Mouse (Mus musculus) gastrocnemius, postnatal 25 days (tissue): ENCODE results near the gene Gpr83. TPM values are rescaled to one million over a fixed set of nuclear protein-coding genes. Genes with fewer than 3 reads are reported as not detected.

Source experiments
- DNase-seq: peaks from one replicate; pipeline ENCODE4 v3.0.0; 2022
- total RNA-seq, 2 experiments: library from RNA; stranded (reverse); gene quantifications; 1 replicate in 1 of 2; 2 replicates in 1 of 2; pipeline ENCODE4 v1.2.3; 2021

Gpr83 gene
- total RNA-seq, 2 experiments from 2014 or later: not detected

DNA sequence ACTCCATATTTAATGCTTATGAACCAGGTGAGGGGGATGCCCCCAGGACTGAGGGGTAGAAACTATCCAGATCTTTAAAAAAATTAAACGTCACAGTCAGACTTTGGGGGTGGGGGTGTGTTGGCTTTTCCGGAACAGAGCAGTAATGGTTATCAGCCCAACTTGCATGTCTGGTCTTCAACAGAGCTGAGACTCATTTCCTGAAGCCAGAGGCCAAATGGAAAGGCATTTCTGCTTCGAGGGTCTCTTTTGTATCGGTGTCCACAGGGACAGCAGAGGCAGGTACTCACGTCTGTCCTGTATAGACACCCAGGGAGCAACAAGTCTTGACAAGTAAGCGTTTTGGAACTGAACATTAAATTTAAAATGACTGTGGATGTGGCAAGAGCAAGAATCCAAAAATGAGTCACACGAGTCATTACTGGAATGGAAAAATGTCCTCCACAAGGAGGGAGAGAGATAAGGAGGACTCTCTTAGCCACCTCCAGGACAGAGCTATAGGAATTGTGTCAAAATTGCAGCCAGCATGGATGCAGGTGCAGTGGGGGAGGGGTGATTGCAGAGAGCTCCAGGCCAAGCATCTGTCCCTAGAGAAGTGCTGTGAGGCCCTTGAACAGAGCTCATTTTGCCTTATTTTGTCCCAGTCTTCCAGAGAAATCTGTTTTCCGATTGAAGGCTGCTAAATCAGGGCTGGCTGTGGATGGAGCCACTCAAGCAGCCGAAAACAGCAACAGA is 44.9 kb downstream of the Gpr83 start:
- DNase-seq: no peak

- no peak for DNase-seq
These were observed 45.9 kb downstream of the Gpr83 start for GRCm38 (mm10) chr9:14905956-14906355.

GRCm38 (mm10) chr9:14907816-14908415 is 47.9 kb downstream of the Gpr83 start:
- DNase-seq: no peak

GRCm38 (mm10) chr9:14909981-14910380 is 50.0 kb downstream of the Gpr83 start:
- no peak for DNase-seq

GRCm38 (mm10) chr9:14912037-14912436 is 52.0 kb downstream of the Gpr83 start:
- DNase-seq: no peak

GRCm38 (mm10) chr9:14917661-14918060 is 57.7 kb downstream of the Gpr83 start:
- DNase-seq: no peak

GRCm38 (mm10) chr9:14918825-14919668 is 59.0 kb downstream of the Gpr83 start:
- no peak for DNase-seq

Other genes starting within 250 kb of the Gpr83 start
- gene Amotl1, start 215.2 kb upstream of the Gpr83 start, total RNA-seq: 100 to 1,000 TPM; 221 to 341 TPM
- gene Piwil4, start 119.5 kb upstream of the Gpr83 start, total RNA-seq: not detected
- gene Fut4, start 107.8 kb upstream of the Gpr83 start, total RNA-seq: under 1 TPM; 0.15 to 0.35 TPM
- gene 1700012B09Rik, start 89.2 kb upstream of the Gpr83 start, total RNA-seq: not detected
- 1 to 10 TPM; 7.4 to 8.8 TPM for gene Mre11a, start 75.6 kb upstream of the Gpr83 start, total RNA-seq
- 1 to 10 TPM; 6.0 to 8.5 TPM for gene Ankrd49, start 75.4 kb upstream of the Gpr83 start, total RNA-seq
- gene Izumo1r, start 43.7 kb downstream of the Gpr83 start, total RNA-seq: not detected
- 10 to 100 TPM; 36.8 to 41.0 TPM for gene Panx1, start 185.3 kb downstream of the Gpr83 start, total RNA-seq